Mouse (Mus musculus) limb, embryonic 11.5 days (tissue): ENCODE data around the gene Efcab1. TPM values are rescaled to one million over a fixed set of nuclear protein-coding genes. Genes with fewer than 3 reads are reported as not detected.

Experiments
- ATAC-seq: fragments of 200-750 bp; cut with Nextera tagmentation; 2 replicates; pipeline ENCODE4 v1.8.0; 2017; ENCODE audit warnings: low read depth; ENCODE audit not compliant: insufficient number of reproducible peaks, low FRiP score, low TSS enrichment
- DNase-seq: peaks from one replicate; pipeline ENCODE4 v3.0.0-alpha.2; 2015; ENCODE audit warnings: low spot score
- H3K27ac ChIP-seq: fragments of 300-500 bp; sonication (generic); replicated peaks from 2 replicates; pipeline ENCODE4 v1.5.1; 2014; ENCODE audit warnings: low read depth, mild to moderate bottlenecking, low read length
- H3K27me3 ChIP-seq: fragments of 300-500 bp; sonication (generic); 2 replicates; pipeline ENCODE4 v1.6.1; 2014; ENCODE audit warnings: mild to moderate bottlenecking, low read length, mixed read lengths; ENCODE audit not compliant: control insufficient read depth, insufficient read depth
- H3K36me3 ChIP-seq: fragments of 300-500 bp; sonication (generic); 2 replicates; pipeline ENCODE4 v1.6.1; 2014; ENCODE audit warnings: mild to moderate bottlenecking, low read length, moderate library complexity, mixed read lengths; ENCODE audit not compliant: control insufficient read depth, insufficient read depth
- H3K4me1 ChIP-seq: fragments of 300-500 bp; sonication (generic); 2 replicates; pipeline ENCODE4 v1.6.1; 2014; ENCODE audit warnings: low read length, mixed read lengths; ENCODE audit not compliant: control insufficient read depth, insufficient read depth
- H3K4me2 ChIP-seq: fragments of 300-500 bp; sonication (generic); 2 replicates; pipeline ENCODE4 v1.6.1; 2014; ENCODE audit warnings: low read depth, mild to moderate bottlenecking, moderate library complexity; ENCODE audit not compliant: severe bottlenecking
- H3K4me3 ChIP-seq: fragments of 300-500 bp; sonication (generic); 2 replicates; pipeline ENCODE4 v1.5.1; 2014; ENCODE audit warnings: low read depth, low read length
- H3K9ac ChIP-seq: fragments of 300-500 bp; sonication (generic); 2 replicates; pipeline ENCODE4 v1.6.1; 2014; ENCODE audit warnings: mild to moderate bottlenecking, low read length
- H3K9me3 ChIP-seq: fragments of 300-500 bp; sonication (generic); 2 replicates; pipeline ENCODE4 v1.6.1; 2016; ENCODE audit warnings: low read length; ENCODE audit not compliant: control insufficient read depth
- WGBS: fragments of 180-500 bp; shearing (Covaris S2); extraction: QIAGEN DNeasy Blood & Tissue Kit; methylation state at CpG from one replicate; pipeline ENCODE4 v1.1.7; 2014; 5-methylcytosine and 5-hydroxymethylcytosine counted together
- polyA plus RNA-seq: library from polyadenylated mRNA; unstranded; fragments of >200 nt; fragmentation: Nextera tagmentation; extraction: Ambion mirVana; gene quantifications from 2 replicates; pipeline ENCODE4 v1.2.1, GENCODE M21; 2014

Efcab1 gene
- polyA plus RNA-seq, 1 experiment from 2014 or later = 7.9 TPM

DNA sequence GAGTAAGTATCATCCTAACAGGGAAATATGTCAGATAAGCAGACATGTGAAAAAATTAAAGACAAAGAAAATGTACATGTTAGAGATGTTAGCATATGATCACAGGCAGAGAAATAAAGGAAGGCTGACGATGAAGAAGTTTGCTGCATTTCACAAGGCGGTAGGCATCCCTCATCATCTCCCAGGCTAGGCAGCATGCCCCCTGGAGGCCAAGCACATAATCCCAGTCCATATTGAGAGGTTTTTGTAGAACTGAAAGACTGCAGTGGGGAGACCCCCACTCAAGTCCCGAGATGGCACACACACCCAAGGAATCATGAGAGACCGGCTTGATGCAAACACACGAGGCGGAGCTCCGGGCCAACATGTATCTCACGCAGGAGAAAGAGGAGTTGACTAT lies 53.3 kb downstream of the Efcab1 start:
- DNase-seq (no peak), ATAC-seq (no peak)
- Histone ChIP-seq H3K4me3 (no peak overlapping the region), H3K4me2 (no peak overlapping the region), H3K27me3 (no peaks in the 10 kb centered on the region), H3K9me3 (no peaks in the 10 kb centered on the region), H3K36me3 (no peaks in the 10 kb centered on the region), H3K4me1 (no peaks in the 10 kb centered on the region), H3K9ac (no peak overlapping the region), H3K27ac (no peak overlapping the region)
- WGBS = 97% methylated on average over 8 of the region's 8 CpGs

GRCm38 (mm10) chr16:14973696-14974095 lies 67.3 kb downstream of the Efcab1 start:
- DNase-seq (no peak), ATAC-seq (no peak)
- Histone ChIP-seq H3K9ac (no peak overlapping the region), H3K4me2 (no peak overlapping the region), H3K4me1 (no peaks in the 10 kb centered on the region), H3K9me3 (no peaks in the 10 kb centered on the region), H3K36me3 (no peaks in the 10 kb centered on the region), H3K4me3 (no peak overlapping the region), H3K27ac (no peak overlapping the region), H3K27me3 (no peaks in the 10 kb centered on the region)
- WGBS = 92% methylated on average over 1 of the region's 1 CpGs

- Histone ChIP-seq H3K4me3 (no peak overlapping the region), H3K27me3 (no peaks in the 10 kb centered on the region), H3K4me2 (no peak overlapping the region), H3K4me1 (no peaks in the 10 kb centered on the region), H3K9ac (no peak overlapping the region), H3K9me3 (no peaks in the 10 kb centered on the region), H3K36me3 (no peaks in the 10 kb centered on the region), H3K27ac (no peak overlapping the region)
- 91% methylated on average over 2 of the region's 2 CpGs for WGBS
- no peak for ATAC-seq
- DNase-seq = no peak
Observed at GRCm38 (mm10) chr16:14979228-14979627, 72.8 kb downstream of the Efcab1 start.

GRCm38 (mm10) chr16:14989614-14990268 lies 83.3 kb downstream of the Efcab1 start:
- Histone ChIP-seq H3K4me3 (no peak overlapping the region), H3K27ac (no peak overlapping the region), H3K4me1 (no peaks in the 10 kb centered on the region), H3K36me3 (no peaks in the 10 kb centered on the region), H3K27me3 (no peaks in the 10 kb centered on the region), H3K4me2 (no peak overlapping the region), H3K9ac (no peak overlapping the region), H3K9me3 (no peaks in the 10 kb centered on the region)
- no peak for ATAC-seq
- DNase-seq = no peak
- WGBS = 83% methylated on average over 6 of the region's 6 CpGs

DNA sequence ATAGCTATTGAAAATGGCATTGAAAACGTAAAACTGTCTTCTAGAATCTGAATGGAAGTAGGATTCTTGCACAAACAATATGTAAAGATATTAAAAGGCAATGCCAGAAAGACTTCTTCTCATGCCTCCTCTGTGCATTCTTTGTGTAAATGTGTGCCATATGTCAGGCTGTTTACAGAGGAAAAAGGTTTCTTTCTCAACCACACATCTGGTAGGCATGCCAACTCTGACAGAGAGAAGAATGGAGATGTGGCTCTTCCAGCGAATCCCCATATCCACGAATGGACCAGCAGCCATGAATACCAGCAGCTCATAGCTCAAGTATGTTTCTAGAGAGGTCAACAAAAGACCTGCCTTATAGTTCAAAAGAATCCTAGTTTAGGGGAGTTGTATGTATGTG lies 84.6 kb downstream of the Efcab1 start:
- no peaks in the 10 kb centered on the region for H3K4me1 ChIP-seq
- no peak overlapping the region for H3K9ac ChIP-seq
- no peak overlapping the region for H3K4me3 ChIP-seq
- H3K27me3 ChIP-seq = no peaks in the 10 kb centered on the region
- no peak overlapping the region for H3K4me2 ChIP-seq
- H3K36me3 ChIP-seq = no peaks in the 10 kb centered on the region
- no peak for ATAC-seq
- no peak overlapping the region for H3K27ac ChIP-seq
- no peaks in the 10 kb centered on the region for H3K9me3 ChIP-seq
- WGBS = 84% methylated on average over 3 of the region's 3 CpGs
- DNase-seq = no peak

DNA sequence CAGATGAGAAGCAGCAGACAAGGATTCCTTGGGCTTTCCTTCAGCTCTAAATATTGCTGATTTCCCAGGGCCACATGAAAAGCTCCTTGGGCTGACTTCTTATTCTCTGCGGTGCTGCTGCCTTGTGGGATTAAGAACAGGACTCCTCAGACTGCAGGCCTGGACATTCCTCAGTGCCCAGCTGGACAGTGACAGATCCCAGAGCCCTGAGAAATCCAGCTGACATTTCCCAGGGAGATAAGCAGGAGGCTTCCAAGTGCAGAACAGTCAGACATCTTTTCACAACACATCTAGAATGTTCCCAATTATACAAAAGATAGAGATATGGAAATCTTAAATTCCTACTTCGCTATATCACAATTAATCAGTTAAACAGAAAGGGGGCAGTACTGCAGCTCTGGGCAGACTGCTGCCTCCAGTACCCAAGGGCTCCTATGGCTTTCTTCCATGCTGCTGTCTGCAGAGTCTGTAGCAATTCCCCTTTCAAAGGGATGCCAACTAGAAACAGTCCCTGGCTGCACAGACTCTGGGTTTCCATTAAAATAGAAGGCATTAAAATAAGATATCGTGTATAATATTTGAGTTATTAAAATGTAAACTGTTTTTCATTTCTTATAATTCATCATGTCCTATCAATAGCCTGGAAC lies 86.2 kb downstream of the Efcab1 start:
- H3K9me3 ChIP-seq = no peaks in the 10 kb centered on the region
- DNase-seq = no peak
- H3K36me3 ChIP-seq = no peaks in the 10 kb centered on the region
- WGBS = 49% methylated on average over 3 of the region's 3 CpGs
- H3K4me2 ChIP-seq = no peak overlapping the region
- no peak overlapping the region for H3K27ac ChIP-seq
- no peak overlapping the region for H3K9ac ChIP-seq
- no peak overlapping the region for H3K4me3 ChIP-seq
- no peak for ATAC-seq
- H3K4me1 ChIP-seq = no peaks in the 10 kb centered on the region
- H3K27me3 ChIP-seq = no peaks in the 10 kb centered on the region

DNA sequence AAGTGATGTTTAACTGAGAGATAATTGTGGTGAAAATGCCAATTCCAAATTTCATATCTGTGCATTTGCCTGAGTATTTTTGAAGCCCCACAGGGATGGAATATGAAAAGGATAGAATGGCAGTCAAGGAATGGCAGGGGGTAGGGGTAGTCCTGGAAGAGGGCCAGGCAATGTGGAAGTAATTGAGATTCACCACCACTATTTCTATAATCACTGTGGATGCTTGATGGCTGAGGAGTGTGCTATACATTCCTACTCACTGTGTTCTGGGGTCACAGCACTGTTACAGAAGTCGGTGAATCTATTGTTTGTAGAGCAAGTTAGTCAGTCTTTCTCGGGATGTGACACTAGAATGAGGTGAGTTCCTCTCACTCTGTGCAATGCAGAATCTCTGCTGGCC lies 108.3 kb downstream of the Efcab1 start:
- H3K36me3 ChIP-seq = no peaks in the 10 kb centered on the region

More for the DNA sequence above, 108.3 kb downstream of the Efcab1 start:
- Histone ChIP-seq H3K4me3 (no peak overlapping the region), H3K4me2 (no peak overlapping the region), H3K9ac (no peak overlapping the region), H3K27ac (no peak overlapping the region), H3K4me1 (no peaks in the 10 kb centered on the region), H3K9me3 (no peaks in the 10 kb centered on the region), H3K27me3 (no peaks in the 10 kb centered on the region)
- DNase-seq (no peak), ATAC-seq (no peak)
- WGBS = 89% methylated on average over 2 of the region's 2 CpGs
